Comparison of ENCODE assay signal across 10 mouse cellular contexts in genomic region chr9:107606591-107606990, GRCm38 (mm10). TPM values are rescaled to one million over a fixed set of nuclear protein-coding genes. Genes with fewer than 3 reads are reported as not detected.
DNase-seq lines count a peak whose midpoint lies in the region; ATAC-seq and TF ChIP-seq lines count a peak whose summit lies in the region.
"Had no signal": no experiment of that assay in that cellular context is flagged by ENCODE, and none has a peak within 500 bp of the region (broad histone marks: within the 10 kb centered on the region; RNA-seq: fewer than 3 reads in every experiment).

No protein-coding gene starts in this region.

- peak overlapping the region; percentile 51 for H3K4me3 ChIP-seq in lung, adult 2 months (replicated peaks; ENCODE audit: extremely low read depth, low read depth, low read length)
- H3K4me3 ChIP-seq in heart, embryonic 15.5 days: peak overlapping the region; percentile 40
- peak overlapping the region; percentile 32 for H3K4me3 ChIP-seq in kidney, embryonic 16.5 days (ENCODE audit: low read length)
- peak overlapping the region; percentile 4; the same call in 1 of the 2 replicates for H3K4me3 ChIP-seq in neural tube, embryonic 13.5 days

- no peak for ATAC-seq in heart, embryonic 15.5 days (replicated peaks; ENCODE audit: insufficient number of reproducible peaks, insufficient read depth, low FRiP score, low read depth)
- ATAC-seq in kidney, embryonic 16.5 days (ENCODE audit: low FRiP score, low TSS enrichment): no peak
- ATAC-seq in neural tube, embryonic 13.5 days (ENCODE audit: low read depth): no peak

- no peaks in the 10 kb centered on the region; the same call in 1 of the 2 replicates for H3K27me3 ChIP-seq in heart, embryonic 15.5 days
- no peaks in the 10 kb centered on the region for H3K27me3 ChIP-seq in kidney, embryonic 16.5 days (ENCODE audit: insufficient read depth, low read length)
- no peaks in the 10 kb centered on the region for H3K27me3 ChIP-seq in neural tube, embryonic 13.5 days

- peak overlapping the region; percentile 51 for H3K9ac ChIP-seq in heart, embryonic 15.5 days
- peak overlapping the region; percentile 54 for H3K9ac ChIP-seq in kidney, embryonic 16.5 days (replicated peaks; ENCODE audit: low read length)
- 0 out of 2 replicates have a peak overlapping the region, but pooled peaks have one; percentile 18 for H3K9ac ChIP-seq in neural tube, embryonic 13.5 days

- H3K27ac ChIP-seq in heart, embryonic 15.5 days: peak overlapping the region; percentile 78
- peak overlapping the region; percentile 94 for H3K27ac ChIP-seq in kidney, embryonic 16.5 days (ENCODE audit: low read length)
- no peak overlapping the region for H3K27ac ChIP-seq in neural tube, embryonic 13.5 days (replicated peaks)
- H3K27ac ChIP-seq: macrophage had no signal

- whole genome bisulfite sequencing in lung, adult 2 months: 48% methylated on average over 9 of the region's 9 CpGs
- 21% methylated on average over 9 of the region's 9 CpGs for WGBS in heart, embryonic 15.5 days
- WGBS in kidney, embryonic 16.5 days: 15% methylated on average over 9 of the region's 9 CpGs
- 22% methylated on average over 9 of the region's 9 CpGs for WGBS in neural tube, embryonic 13.5 days

- DNase-seq in lung, adult 2 months: peak; percentile 59
- no peak for DNase-seq in lung, postnatal 14 days
- DNase-seq in layer of hippocampus, postnatal 36 days: no peak
- DNase-seq in ovary, postnatal 10 days (ENCODE audit: low spot score): no peak
- DNase-seq in right cerebral cortex, postnatal 4 days: no peak
- DNase-seq: right cerebral cortex, postnatal 14 days had no signal

- H3K9me3 ChIP-seq in heart, embryonic 15.5 days (replicated peaks): no peaks in the 10 kb centered on the region
- no peaks in the 10 kb centered on the region for H3K9me3 ChIP-seq in kidney, embryonic 16.5 days (ENCODE audit: low read length)
- H3K9me3 ChIP-seq in neural tube, embryonic 13.5 days: no peaks in the 10 kb centered on the region

- TF ChIP-seq POLR2A in lung, adult 2 months (IDR thresholded peaks at IDR 0.05; ENCODE audit: borderline replicate concordance, extremely low read depth, low read depth, low read length): peak; percentile 64; the same call in 1 of the 2 replicates

- no peak for TF ChIP-seq CTCF in lung, adult 2 months (IDR thresholded peaks at IDR 0.05; ENCODE audit: insufficient read depth, low read length)

- H3K36me3 ChIP-seq in heart, embryonic 15.5 days: no peaks in the 10 kb centered on the region
- H3K36me3 ChIP-seq in kidney, embryonic 16.5 days (ENCODE audit: insufficient read depth, low read length): no peaks in the 10 kb centered on the region; the same call in 1 of the 2 replicates
- H3K36me3 ChIP-seq in neural tube, embryonic 13.5 days: no peaks in the 10 kb centered on the region

- H3K4me1 ChIP-seq in lung, adult 2 months (ENCODE audit: control insufficient read depth, insufficient read depth, low read length): peaks cover 21% of the 10 kb centered on the region
- peaks cover 70% of the 10 kb centered on the region for H3K4me1 ChIP-seq in heart, embryonic 15.5 days (replicated peaks)
- H3K4me1 ChIP-seq in kidney, embryonic 16.5 days (ENCODE audit: insufficient read depth, low read length): peaks cover 83% of the 10 kb centered on the region
- peaks cover 74% of the 10 kb centered on the region for H3K4me1 ChIP-seq in neural tube, embryonic 13.5 days (replicated peaks)

- H3K4me2 ChIP-seq in heart, embryonic 15.5 days: peak overlapping the region; percentile 58
- H3K4me2 ChIP-seq in kidney, embryonic 16.5 days (replicated peaks; ENCODE audit: low read depth, low read length): peak overlapping the region; percentile 49
- H3K4me2 ChIP-seq in neural tube, embryonic 13.5 days: peak overlapping the region; percentile 21

RNA-seq across cellular contexts. Expression of gene Sema3b, which starts 2.4 kb away (rescaled TPM):
- 81.0 and 95.6 TPM in 2 replicates for polyA plus RNA-seq in lung, adult 2 months (2012; rRNA removed)
- polyA plus RNA-seq in heart, embryonic 15.5 days (2015; fragmentation: Nextera tagmentation; extraction: Ambion mirVana): 9.7 and 10.7 TPM in 2 replicates
- 31.3 TPM in 2 replicates for polyA plus RNA-seq in kidney, embryonic 16.5 days (2015; fragmentation: Nextera tagmentation; extraction: Ambion mirVana)
- polyA plus RNA-seq in neural tube, embryonic 13.5 days (2015; fragmentation: Nextera tagmentation; extraction: Ambion mirVana): 6.5 and 9.0 TPM in 2 replicates
- 1 to 10 TPM; 1.7 to 2.2 TPM for total RNA-seq in layer of hippocampus, postnatal 36 days (2021)
- polyA plus RNA-seq: macrophage had no signal

RNA-seq across cellular contexts. Expression of gene Ifrd2, which starts 19.1 kb away (rescaled TPM):
- polyA plus RNA-seq in lung, adult 2 months (2012; rRNA removed): 41.5 and 41.8 TPM in 2 replicates
- 31.7 and 45.7 TPM in 2 replicates for polyA plus RNA-seq in heart, embryonic 15.5 days (2015; fragmentation: Nextera tagmentation; extraction: Ambion mirVana)
- 60.7 and 64.3 TPM in 2 replicates for polyA plus RNA-seq in kidney, embryonic 16.5 days (2015; fragmentation: Nextera tagmentation; extraction: Ambion mirVana)
- polyA plus RNA-seq in neural tube, embryonic 13.5 days (2015; fragmentation: Nextera tagmentation; extraction: Ambion mirVana): 13.5 and 17.4 TPM in 2 replicates
- total RNA-seq in layer of hippocampus, postnatal 36 days (2021): 10 to 100 TPM; 11.2 to 13.8 TPM

RNA-seq across cellular contexts. Expression of gene Hyal3, which starts 26.0 kb away (rescaled TPM):
- polyA plus RNA-seq in lung, adult 2 months (2012; rRNA removed): 1.7 and 1.8 TPM in 2 replicates
- polyA plus RNA-seq in heart, embryonic 15.5 days (2015; fragmentation: Nextera tagmentation; extraction: Ambion mirVana): 0.68 and 0.82 TPM in 2 replicates
- polyA plus RNA-seq in kidney, embryonic 16.5 days (2015; fragmentation: Nextera tagmentation; extraction: Ambion mirVana): 1.3 and 1.6 TPM in 2 replicates
- polyA plus RNA-seq in neural tube, embryonic 13.5 days (2015; fragmentation: Nextera tagmentation; extraction: Ambion mirVana): 1.9 and 2.0 TPM in 2 replicates
- 1 to 10 TPM; 1.3 to 1.8 TPM for total RNA-seq in layer of hippocampus, postnatal 36 days (2021)

RNA-seq across cellular contexts. Expression of gene Naa80, which starts 27.9 kb away (rescaled TPM):
- polyA plus RNA-seq in lung, adult 2 months (2012; rRNA removed): 87.8 and 91.9 TPM in 2 replicates
- polyA plus RNA-seq in heart, embryonic 15.5 days (2015; fragmentation: Nextera tagmentation; extraction: Ambion mirVana): 13.4 and 17.2 TPM in 2 replicates
- 21.8 and 24.1 TPM in 2 replicates for polyA plus RNA-seq in kidney, embryonic 16.5 days (2015; fragmentation: Nextera tagmentation; extraction: Ambion mirVana)
- 15.9 and 19.0 TPM in 2 replicates for polyA plus RNA-seq in neural tube, embryonic 13.5 days (2015; fragmentation: Nextera tagmentation; extraction: Ambion mirVana)
- 10 to 100 TPM; 13.5 to 13.8 TPM for total RNA-seq in layer of hippocampus, postnatal 36 days (2021)

RNA-seq across cellular contexts. Expression of gene Gnai2, which starts 28.6 kb away (rescaled TPM):
- 844 and 991 TPM in 2 replicates for polyA plus RNA-seq in lung, adult 2 months (2012; rRNA removed)
- 367 and 431 TPM in 2 replicates for polyA plus RNA-seq in heart, embryonic 15.5 days (2015; fragmentation: Nextera tagmentation; extraction: Ambion mirVana)
- 447 and 455 TPM in 2 replicates for polyA plus RNA-seq in kidney, embryonic 16.5 days (2015; fragmentation: Nextera tagmentation; extraction: Ambion mirVana)
- 350 and 384 TPM in 2 replicates for polyA plus RNA-seq in neural tube, embryonic 13.5 days (2015; fragmentation: Nextera tagmentation; extraction: Ambion mirVana)
- 100 to 1,000 TPM; 195 to 208 TPM for total RNA-seq in layer of hippocampus, postnatal 36 days (2021)
